Mouse (Mus musculus): Measurements from ENCODE around the gene Ephx4.

DNA sequence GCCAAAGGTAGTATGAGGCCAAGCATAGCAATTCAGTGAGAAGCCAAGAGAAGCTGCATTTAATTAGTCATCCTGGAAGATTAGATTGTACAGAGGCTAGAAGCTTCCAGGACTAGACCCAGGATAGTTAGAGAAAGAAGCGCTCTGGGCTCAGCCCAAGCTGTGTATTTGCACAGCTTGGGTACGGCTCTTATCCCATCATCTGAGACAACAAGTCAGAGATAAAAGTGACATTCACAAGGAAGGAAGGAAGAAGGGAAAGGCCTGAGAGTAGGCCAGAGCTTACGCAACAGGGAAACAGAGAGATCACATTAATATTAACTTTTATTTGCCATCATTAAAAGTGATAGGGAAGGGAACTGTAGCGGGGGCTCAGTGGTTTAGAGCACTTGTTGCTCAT, 45.4 kb downstream of the Ephx4 start:
- no peak for TF ChIP-seq TAL1 (IDR thresholded peaks at IDR 0.05; ENCODE audit: low read length)
- no peak for TF ChIP-seq GATA1 (IDR thresholded peaks at IDR 0.05; ENCODE audit: low read length)
